Mouse (Mus musculus): ENCODE data around the gene Larp6.

Larp6 gene

GRCm38 (mm10) chr9:60712771-60713541, at the start of gene Larp6:
Gene Larp6, plus strand, starts transcription at chr9:60712989.
- DNase-seq (ENCODE audit: low read depth) = no peak

- DNase-seq (ENCODE audit: low read depth) = no peak
Observed at GRCm38 (mm10) chr9:60664385-60664784, 48.4 kb upstream of the Larp6 start.

DNA sequence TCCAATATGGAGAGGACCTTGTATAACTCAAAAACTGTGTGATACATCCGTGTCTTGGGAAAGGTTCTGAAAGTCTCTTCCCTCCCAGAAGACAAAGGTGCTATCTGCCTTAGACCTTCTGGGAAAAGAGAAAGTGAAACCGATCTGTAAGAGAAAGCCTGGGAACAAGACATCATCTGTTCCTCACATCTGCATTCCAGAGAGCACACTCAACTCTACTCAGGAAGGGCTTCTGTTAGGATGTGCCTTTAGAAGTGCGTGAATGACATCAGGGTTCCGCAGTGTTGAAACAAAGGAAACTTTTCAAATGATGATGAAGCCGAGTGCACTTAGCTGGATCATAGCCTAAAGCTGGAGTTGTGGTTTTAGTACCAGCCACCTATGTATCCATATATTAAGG, 47.9 kb upstream of the Larp6 start:
- no peak for DNase-seq (ENCODE audit: low read depth)

- no peak for DNase-seq (ENCODE audit: low read depth)
Observed at GRCm38 (mm10) chr9:60665535-60665934, 47.3 kb upstream of the Larp6 start.

DNA sequence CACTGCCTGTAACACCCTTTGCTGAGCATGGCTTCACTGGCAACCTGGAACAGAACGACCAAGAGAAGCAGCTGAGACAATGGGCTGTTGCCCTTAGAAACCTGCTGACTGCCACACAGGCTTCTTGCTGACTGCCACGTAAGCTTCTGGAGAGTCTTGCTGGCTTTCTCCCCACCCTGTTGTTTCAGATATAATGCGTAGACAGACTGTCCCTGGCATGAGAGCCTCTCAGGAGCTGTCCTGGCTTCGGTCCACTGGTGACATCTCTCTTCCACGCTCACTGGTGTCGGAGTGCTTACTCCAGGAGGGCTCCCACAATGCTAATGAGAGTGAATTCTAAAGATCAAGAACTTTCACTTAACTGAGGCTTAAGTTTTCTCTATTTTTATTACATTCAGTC, 43.9 kb upstream of the Larp6 start:
- DNase-seq (ENCODE audit: low read depth) = no peak

DNA sequence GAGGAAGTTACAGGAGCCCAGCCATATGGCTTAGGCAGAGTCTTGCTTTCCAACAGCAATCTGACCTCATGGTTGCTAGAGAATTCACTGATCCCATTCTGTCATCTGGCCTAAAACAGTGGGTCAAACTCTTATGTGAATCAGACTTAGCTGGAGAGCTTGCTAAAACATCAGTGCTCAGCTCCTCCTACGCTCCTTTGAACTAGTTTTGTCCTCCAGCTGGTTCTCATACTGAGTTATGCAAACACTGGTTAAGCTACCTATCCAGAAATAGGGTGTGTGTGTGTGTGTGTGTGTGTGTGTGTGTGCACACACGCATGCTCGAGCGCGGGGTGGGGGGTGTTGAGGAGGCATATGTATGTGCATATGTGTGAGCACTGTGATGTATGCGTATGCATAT, 40.2 kb upstream of the Larp6 start:
- no peak for DNase-seq (ENCODE audit: low read depth)

- no peak for DNase-seq (ENCODE audit: low read depth)
Observed at GRCm38 (mm10) chr9:60674780-60675179, 38.0 kb upstream of the Larp6 start.

- no peak for DNase-seq (ENCODE audit: low read depth)
Observed at GRCm38 (mm10) chr9:60676429-60676828, 36.4 kb upstream of the Larp6 start.

DNA sequence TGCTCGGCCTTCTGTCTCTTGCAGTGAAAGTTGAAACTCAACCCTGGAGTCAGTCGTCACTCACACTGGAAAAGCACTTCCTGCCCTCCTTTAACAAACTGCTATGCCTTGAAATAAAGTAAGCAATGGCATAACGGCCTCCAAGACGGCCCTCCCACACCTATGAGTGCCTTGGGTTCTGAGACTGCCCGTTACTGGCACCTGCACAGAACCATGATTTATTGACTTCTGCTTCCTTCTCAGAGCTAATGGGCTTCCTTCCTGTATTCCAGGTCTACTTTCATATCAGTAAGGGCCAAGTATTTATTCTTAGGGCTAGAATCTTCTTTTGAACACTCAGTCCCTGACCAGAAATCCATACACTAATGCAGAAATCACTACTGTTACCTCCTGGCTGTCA, 33.9 kb upstream of the Larp6 start:
- no peak for DNase-seq (ENCODE audit: low read depth)

- no peak for DNase-seq (ENCODE audit: low read depth)
Observed at GRCm38 (mm10) chr9:60681005-60681404, 31.8 kb upstream of the Larp6 start.

GRCm38 (mm10) chr9:60682753-60683152, 30.0 kb upstream of the Larp6 start:
- DNase-seq (ENCODE audit: low read depth) = no peak

DNA sequence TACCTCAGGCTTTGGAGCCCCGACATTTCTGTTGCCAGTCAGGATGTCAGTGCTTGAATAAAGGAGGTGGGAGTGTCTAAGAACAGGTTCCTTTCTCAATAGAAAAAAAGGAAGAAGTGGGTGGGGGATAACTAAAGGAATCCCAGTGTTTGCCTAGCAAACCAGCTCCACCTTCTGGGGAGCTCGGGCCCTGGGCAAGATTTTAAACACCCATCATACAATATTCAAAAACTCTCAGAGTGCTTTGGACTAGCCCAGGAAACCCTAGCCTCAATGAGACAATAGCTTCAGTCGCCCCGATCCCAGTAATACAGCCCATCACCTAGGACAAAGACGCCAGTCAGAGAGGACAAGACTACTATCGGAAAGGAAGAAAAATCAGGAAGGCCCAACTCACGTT, 25.4 kb upstream of the Larp6 start:
- no peak for DNase-seq (ENCODE audit: low read depth)

- DNase-seq (ENCODE audit: low read depth) = peak; percentile 69
Observed at GRCm38 (mm10) chr9:60687891-60688324, 24.9 kb upstream of the Larp6 start, which contains the start of gene Lrrc49. Gene Lrrc49, minus strand, starts transcription at chr9:60688158.

DNA sequence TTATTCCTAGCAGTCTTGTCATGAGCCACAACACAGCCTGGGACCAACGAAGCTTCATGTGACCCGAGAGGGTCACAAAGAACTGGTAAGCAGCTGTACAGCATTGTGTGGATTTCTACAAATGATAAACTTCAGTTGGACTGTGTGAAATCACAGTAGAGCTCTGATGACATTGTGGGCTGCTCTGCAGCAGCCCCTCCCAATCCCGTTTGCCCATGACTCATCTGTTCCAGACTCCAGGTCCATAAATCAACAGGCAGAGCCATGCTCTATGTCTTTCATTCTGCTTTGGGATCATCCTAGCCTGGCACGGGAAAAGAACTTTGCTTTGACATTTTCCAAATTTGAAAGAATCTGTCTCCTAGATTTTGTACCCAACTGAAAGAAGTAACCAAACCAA, 20.2 kb upstream of the Larp6 start:
- DNase-seq (ENCODE audit: low read depth) = no peak

GRCm38 (mm10) chr9:60693986-60694385, 18.8 kb upstream of the Larp6 start:
- DNase-seq (ENCODE audit: low read depth) = no peak

GRCm38 (mm10) chr9:60696271-60696985, 16.4 kb upstream of the Larp6 start:
- DNase-seq (ENCODE audit: low read depth) = no peak

DNA sequence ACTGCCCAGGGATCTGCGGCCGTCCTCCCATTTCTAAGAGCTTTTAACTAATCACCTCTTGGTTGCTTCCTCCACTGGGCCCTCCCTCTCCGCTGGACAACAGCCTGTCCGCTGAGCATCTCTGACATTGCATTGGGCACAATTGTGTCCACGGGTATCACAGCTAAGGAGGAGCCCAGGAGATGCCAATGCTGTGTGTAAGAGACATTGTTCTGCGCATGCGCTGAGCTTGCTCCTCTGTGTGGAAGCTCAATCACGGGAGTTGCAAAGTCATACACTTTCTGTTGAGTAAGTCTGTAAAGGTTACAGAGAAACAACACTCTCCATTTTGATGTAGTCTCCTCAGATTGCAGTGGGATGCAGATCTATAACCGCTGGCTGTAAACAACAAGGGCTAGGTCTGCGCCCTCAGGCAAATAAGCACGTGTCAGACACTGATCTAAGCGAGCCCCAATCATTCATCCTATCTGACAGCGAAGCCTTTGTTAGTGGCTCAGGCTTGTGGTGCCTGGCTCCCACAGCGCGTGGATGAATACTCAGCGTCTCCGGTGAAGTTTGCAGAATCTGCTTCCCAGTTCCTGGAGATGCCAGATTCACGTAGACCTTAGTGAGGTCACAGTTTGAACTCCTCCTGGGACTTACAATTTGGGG, 13.1 kb upstream of the Larp6 start:
- no peak for DNase-seq (ENCODE audit: low read depth)

- DNase-seq (ENCODE audit: low read depth) = no peak
Observed at GRCm38 (mm10) chr9:60707594-60707993, 5.2 kb upstream of the Larp6 start.

- no peak for DNase-seq (ENCODE audit: low read depth)
Observed at GRCm38 (mm10) chr9:60708606-60709005, 4.2 kb upstream of the Larp6 start.

- DNase-seq (ENCODE audit: low read depth) = no peak
Observed at GRCm38 (mm10) chr9:60709721-60710120, 3.1 kb upstream of the Larp6 start.

- no peak for DNase-seq (ENCODE audit: low read depth)
Observed at GRCm38 (mm10) chr9:60712011-60712410, 778 bp upstream of the Larp6 start.

GRCm38 (mm10) chr9:60713616-60714015, 827 bp downstream of the Larp6 start:
- no peak for DNase-seq (ENCODE audit: low read depth)

DNA sequence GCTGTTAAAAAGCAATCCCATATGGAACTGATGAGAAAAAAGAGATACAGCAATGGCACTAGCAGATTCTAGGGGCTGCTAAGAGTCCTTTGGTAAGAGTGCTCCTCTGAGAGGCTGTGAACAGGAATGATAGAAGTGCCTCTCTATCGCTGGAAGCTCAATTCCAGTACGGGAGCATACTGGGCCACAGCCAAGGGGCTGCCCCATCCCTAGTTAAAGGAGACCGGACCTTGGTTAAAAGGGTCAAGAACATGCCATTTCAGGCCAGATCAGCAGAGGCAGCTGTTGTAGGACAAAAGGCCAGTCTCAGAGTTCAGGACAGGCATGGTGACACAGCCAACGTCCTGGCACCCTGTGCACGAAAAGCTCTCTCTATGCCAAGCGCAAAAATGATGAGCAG, 1.4 kb downstream of the Larp6 start:
- no peak for DNase-seq (ENCODE audit: low read depth)
